Mouse (Mus musculus) midbrain, embryonic 10.5 days (tissue): ENCODE data around the gene Perp. TPM values are rescaled to one million over a fixed set of nuclear protein-coding genes. Genes with fewer than 3 reads are reported as not detected.

ENCODE experiments used
- DNase-seq: peaks from one replicate; pipeline ENCODE4 v3.0.0-alpha.2; 2017; ENCODE audit warnings: low spot score
- H3K27ac ChIP-seq: fragments of 300-500 bp; sonication (generic); replicated peaks from 2 replicates; pipeline ENCODE4 v1.5.1; 2016; ENCODE audit warnings: mild to moderate bottlenecking
- H3K27me3 ChIP-seq: fragments of 300-500 bp; sonication (generic); 2 replicates; pipeline ENCODE4 v1.6.1; 2016; ENCODE audit warnings: low read depth, mild to moderate bottlenecking; ENCODE audit not compliant: poor library complexity, severe bottlenecking
- H3K36me3 ChIP-seq: fragments of 300-500 bp; sonication (generic); 2 replicates; pipeline ENCODE4 v1.6.1; 2016; ENCODE audit warnings: mild to moderate bottlenecking, moderate library complexity
- H3K4me1 ChIP-seq: fragments of 300-500 bp; sonication (generic); 2 replicates; pipeline ENCODE4 v1.6.1; 2016
- H3K4me3 ChIP-seq: fragments of 300-500 bp; sonication (generic); 2 replicates; pipeline ENCODE4 v1.5.1; 2016; ENCODE audit warnings: mild to moderate bottlenecking, moderate library complexity
- H3K9me3 ChIP-seq: fragments of 300-500 bp; sonication (generic); replicated peaks from 2 replicates; pipeline ENCODE4 v1.6.1; 2016; ENCODE audit warnings: mild to moderate bottlenecking
- WGBS: fragments of 180-500 bp; shearing (Covaris S2); methylation state at CpG from one replicate; pipeline ENCODE4 v1.1.7; 2016; 5-methylcytosine and 5-hydroxymethylcytosine counted together
- polyA plus RNA-seq: library from polyadenylated mRNA; unstranded; fragments of >200 nt; fragmentation: Nextera tagmentation; extraction: Ambion mirVana; gene quantifications from 2 replicates; pipeline ENCODE4 v1.2.1, GENCODE M21; 2016

Perp gene
- polyA plus RNA-seq, 1 experiment from 2014 or later: 10.6 TPM

GRCm38 (mm10) chr10:18878111-18878510 is 33.3 kb downstream of the Perp start:
- no peaks in the 10 kb centered on the region for H3K36me3 ChIP-seq
- H3K27me3 ChIP-seq: no peaks in the 10 kb centered on the region
- peaks cover 3% of the 10 kb centered on the region for H3K4me1 ChIP-seq
- H3K27ac ChIP-seq: no peak overlapping the region
- DNase-seq: no peak
- no peak overlapping the region for H3K4me3 ChIP-seq
- H3K9me3 ChIP-seq: no peaks in the 10 kb centered on the region
- WGBS: 92% methylated on average over 6 of the region's 6 CpGs

DNA sequence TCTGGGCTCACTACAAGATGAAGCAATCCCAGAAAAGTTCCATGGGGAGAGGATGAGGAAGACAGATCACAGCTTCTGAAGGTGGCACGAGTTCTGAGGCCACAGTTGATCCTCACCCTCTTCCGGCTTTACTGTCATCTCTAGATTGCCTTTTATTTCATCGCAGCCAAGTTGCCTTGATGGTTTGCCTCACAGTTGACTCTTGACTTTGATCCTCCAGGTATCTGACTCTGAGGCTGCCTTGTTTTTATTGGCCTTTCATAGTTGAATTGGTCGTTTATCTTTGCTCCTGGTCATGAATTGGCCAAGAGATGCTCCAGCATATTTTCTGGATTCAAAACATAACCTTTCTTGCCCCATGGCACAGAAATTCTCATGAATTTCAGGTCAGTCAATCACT is 34.3 kb downstream of the Perp start:
- Histone ChIP-seq H3K4me3 (no peak overlapping the region), H3K27ac (no peak overlapping the region), H3K27me3 (no peaks in the 10 kb centered on the region), H3K4me1 (peaks cover 3% of the 10 kb centered on the region), H3K9me3 (no peaks in the 10 kb centered on the region), H3K36me3 (no peaks in the 10 kb centered on the region)
- WGBS: 83% methylated on average over 4 of the region's 4 CpGs
- DNase-seq: no peak

DNA sequence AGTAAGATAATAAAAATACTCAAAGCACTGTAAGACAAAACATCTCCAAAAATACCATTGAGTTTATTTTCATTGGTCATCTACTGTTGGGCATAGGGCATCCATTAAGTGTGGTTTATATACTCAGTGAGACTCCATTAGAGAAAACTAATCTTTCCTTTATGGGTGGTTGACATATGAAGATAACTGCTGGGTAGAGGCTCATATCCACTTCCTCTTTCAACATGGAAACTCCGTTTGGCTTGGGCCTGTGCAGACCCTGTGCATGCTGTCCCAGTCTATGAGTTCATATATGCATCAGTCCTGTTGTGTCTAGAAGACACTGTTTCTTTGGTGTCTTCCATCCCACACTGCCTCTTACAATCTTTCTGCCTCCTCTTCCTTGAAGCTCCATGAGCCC is 34.9 kb downstream of the Perp start:
- DNase-seq: no peak
- Histone ChIP-seq H3K9me3 (no peaks in the 10 kb centered on the region), H3K27ac (no peak overlapping the region), H3K4me3 (no peak overlapping the region), H3K36me3 (no peaks in the 10 kb centered on the region), H3K4me1 (peaks cover 3% of the 10 kb centered on the region), H3K27me3 (no peaks in the 10 kb centered on the region)
- WGBS: 73% methylated on average over 1 of the region's 1 CpGs

DNA sequence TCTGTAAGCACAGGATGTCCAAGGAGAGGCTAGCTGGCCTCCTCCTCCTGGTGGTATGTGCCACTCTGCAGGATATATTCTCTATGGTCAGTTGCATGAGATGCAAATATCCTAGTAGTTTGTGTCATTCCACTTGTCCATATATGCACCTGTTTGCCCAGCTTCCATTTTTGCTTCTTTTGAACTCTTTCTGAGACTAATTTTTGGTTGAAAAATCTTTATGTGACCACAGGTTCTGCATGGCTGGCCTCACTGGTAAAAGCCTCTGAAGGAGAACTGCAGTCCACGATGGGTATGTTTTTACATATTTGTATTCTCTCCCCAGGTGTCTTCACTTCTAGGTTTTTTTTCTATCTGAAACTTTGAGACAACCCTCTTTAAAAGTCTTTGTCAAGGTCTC is 37.4 kb downstream of the Perp start:
- H3K9me3 ChIP-seq: no peaks in the 10 kb centered on the region
- H3K27ac ChIP-seq: no peak overlapping the region
- WGBS: 86% methylated on average over 1 of the region's 1 CpGs
- H3K27me3 ChIP-seq: no peaks in the 10 kb centered on the region
- H3K4me1 ChIP-seq: no peaks in the 10 kb centered on the region
- no peak overlapping the region for H3K4me3 ChIP-seq
- H3K36me3 ChIP-seq: no peaks in the 10 kb centered on the region
- no peak for DNase-seq

DNA sequence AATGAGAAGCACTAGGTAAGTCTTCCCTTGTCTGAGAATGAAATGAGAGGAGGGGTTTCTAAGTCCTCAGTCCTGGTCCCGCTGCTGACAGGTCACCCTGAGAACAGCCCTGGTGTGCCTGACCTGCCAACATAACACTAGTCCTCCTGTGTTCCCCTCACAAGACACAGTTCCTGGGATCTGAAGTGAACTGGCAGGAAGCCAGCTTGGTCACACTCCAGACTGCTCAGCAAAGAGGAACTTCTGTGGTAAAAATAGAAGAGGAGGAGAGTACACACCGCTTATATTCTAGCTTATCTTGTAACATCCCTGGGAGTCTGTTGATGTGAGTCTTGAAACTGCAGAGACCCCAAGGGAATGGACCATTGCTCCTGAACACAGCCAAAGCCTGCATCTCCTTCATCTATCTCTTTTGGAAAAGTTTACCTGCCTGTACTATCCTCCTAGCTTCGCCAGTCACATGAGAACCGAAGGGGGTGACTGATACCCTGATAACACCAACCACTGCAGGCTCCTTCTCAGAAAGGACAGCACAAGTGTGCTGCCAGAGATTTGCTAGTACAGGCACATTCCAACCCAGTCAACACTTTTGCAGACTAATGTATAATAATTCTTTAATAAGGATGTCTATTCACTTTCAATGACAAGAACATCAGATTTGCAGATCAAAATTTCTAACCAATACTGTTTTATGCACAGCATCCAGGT is 42.3 kb downstream of the Perp start:
- H3K27ac ChIP-seq: no peak overlapping the region
- DNase-seq: no peak
- no peaks in the 10 kb centered on the region for H3K36me3 ChIP-seq
- H3K4me1 ChIP-seq: no peaks in the 10 kb centered on the region
- no peaks in the 10 kb centered on the region for H3K27me3 ChIP-seq
- H3K9me3 ChIP-seq: no peaks in the 10 kb centered on the region
- no peak overlapping the region for H3K4me3 ChIP-seq
- WGBS: 91% methylated on average over 4 of the region's 4 CpGs

DNA sequence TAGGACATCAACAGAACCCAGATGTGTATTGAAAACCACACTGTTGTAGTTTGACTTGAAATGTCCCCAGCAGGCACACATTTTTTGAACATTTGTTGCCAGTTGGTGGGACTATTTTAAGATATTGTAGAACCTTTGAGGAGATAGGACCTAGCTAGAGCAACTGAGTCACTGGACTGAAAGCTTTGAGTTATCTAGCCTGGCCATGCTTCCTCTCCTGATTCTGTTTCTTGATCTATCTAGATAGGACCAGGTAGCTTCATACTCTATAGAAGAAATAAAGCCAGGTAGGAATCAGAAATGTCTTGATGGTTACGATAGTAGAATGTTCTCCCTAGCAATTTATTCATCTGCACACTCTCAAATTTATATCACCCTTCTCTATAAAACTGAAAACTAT is 43.9 kb downstream of the Perp start:
- H3K27me3 ChIP-seq: no peaks in the 10 kb centered on the region
- DNase-seq: no peak
- H3K36me3 ChIP-seq: no peaks in the 10 kb centered on the region
- no peaks in the 10 kb centered on the region for H3K9me3 ChIP-seq
- no peak overlapping the region for H3K4me3 ChIP-seq
- H3K27ac ChIP-seq: no peak overlapping the region
- H3K4me1 ChIP-seq: no peaks in the 10 kb centered on the region
- 90% methylated on average over 1 of the region's 1 CpGs for WGBS

- Histone ChIP-seq H3K4me1 (no peaks in the 10 kb centered on the region), H3K9me3 (no peaks in the 10 kb centered on the region), H3K36me3 (no peaks in the 10 kb centered on the region), H3K27ac (no peak overlapping the region), H3K4me3 (no peak overlapping the region), H3K27me3 (no peaks in the 10 kb centered on the region)
- WGBS: 97% methylated on average over 1 of the region's 1 CpGs
- DNase-seq: no peak
Measured at GRCm38 (mm10) chr10:18889255-18889654, 44.4 kb downstream of the Perp start.

- H3K27me3 ChIP-seq: no peaks in the 10 kb centered on the region
- DNase-seq: no peak
Measured at GRCm38 (mm10) chr10:18891110-18891509, 46.3 kb downstream of the Perp start.

DNA sequence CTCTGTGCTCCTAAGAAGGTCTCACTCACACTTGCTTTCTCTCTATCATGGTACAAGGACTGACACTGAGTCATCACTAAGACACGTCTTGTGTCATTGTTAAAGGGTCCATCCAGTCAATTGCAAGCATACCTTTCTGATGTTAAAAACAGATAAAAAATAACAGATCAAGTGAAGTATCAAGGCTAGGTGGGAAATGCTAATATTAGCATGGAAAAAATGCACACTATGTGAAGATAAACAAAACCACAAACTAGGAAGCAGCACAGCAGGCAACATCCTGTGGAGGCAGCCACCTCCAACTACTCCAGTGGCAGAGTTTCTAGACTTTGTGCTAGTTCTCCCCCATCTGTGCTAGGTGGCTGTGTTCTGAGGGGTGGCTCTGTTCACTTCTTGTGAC is 47.3 kb downstream of the Perp start:
- no peaks in the 10 kb centered on the region for H3K4me1 ChIP-seq
- 90% methylated on average over 1 of the region's 1 CpGs for WGBS
- H3K9me3 ChIP-seq: no peaks in the 10 kb centered on the region
- H3K27me3 ChIP-seq: no peaks in the 10 kb centered on the region
- no peak for DNase-seq
- no peak overlapping the region for H3K27ac ChIP-seq
- H3K36me3 ChIP-seq: no peaks in the 10 kb centered on the region
- no peak overlapping the region for H3K4me3 ChIP-seq

More at GRCm38 (mm10) chr10:18891110-18891509, 46.3 kb downstream of the Perp start:
- Histone ChIP-seq H3K27ac (no peak overlapping the region), H3K4me1 (no peaks in the 10 kb centered on the region), H3K36me3 (no peaks in the 10 kb centered on the region), H3K9me3 (no peaks in the 10 kb centered on the region), H3K4me3 (no peak overlapping the region)

- H3K4me1 ChIP-seq: no peaks in the 10 kb centered on the region
- no peak for DNase-seq
- H3K9me3 ChIP-seq: no peaks in the 10 kb centered on the region
- H3K27me3 ChIP-seq: no peaks in the 10 kb centered on the region
- WGBS: 41% methylated on average over 6 of the region's 6 CpGs
- no peak overlapping the region for H3K27ac ChIP-seq
- H3K4me3 ChIP-seq: no peak overlapping the region
- no peaks in the 10 kb centered on the region for H3K36me3 ChIP-seq
Measured at GRCm38 (mm10) chr10:18894259-18895166, 49.7 kb downstream of the Perp start.

GRCm38 (mm10) chr10:18904108-18904507 is 59.3 kb downstream of the Perp start:
- 28% methylated on average over 6 of the region's 6 CpGs for WGBS

More at GRCm38 (mm10) chr10:18904108-18904507, 59.3 kb downstream of the Perp start:
- Histone ChIP-seq H3K4me1 (no peaks in the 10 kb centered on the region), H3K4me3 (no peak overlapping the region), H3K36me3 (no peaks in the 10 kb centered on the region), H3K27me3 (no peaks in the 10 kb centered on the region), H3K9me3 (no peaks in the 10 kb centered on the region), H3K27ac (no peak overlapping the region)
- DNase-seq: peak; percentile 36
